Mouse (Mus musculus) MEL (cell line): ENCODE results near the gene Slc16a11. TPM values are rescaled to one million over a fixed set of nuclear protein-coding genes. Genes with fewer than 3 reads are reported as not detected.

Source experiments
- DNase-seq: peaks from one replicate; pipeline ENCODE4 v3.0.0; 2011; ENCODE audit warnings: low read depth, low spot score
- H3K27ac ChIP-seq: 2 replicates; pipeline ENCODE4 v1.5.1; 2012; ENCODE audit warnings: low read depth, mild to moderate bottlenecking, control low read depth, low read length, moderate library complexity; ENCODE audit not compliant: control insufficient read depth
- H3K27me3 ChIP-seq, 2 experiments: fragments of 150-350 bp in 1 of 2; sonication (generic) in 1 of 2; 2 replicates each; pipeline ENCODE4 v1.6.1; 2012; ENCODE audit warnings: low read length in 2 of 2, mild to moderate bottlenecking in 2 of 2, improper control_type of control experiment in 1 of 2, moderate library complexity in 1 of 2; ENCODE audit not compliant: insufficient read depth in 2 of 2, control insufficient read depth in 1 of 2
- H3K36me3 ChIP-seq, 2 experiments: 2 replicates each; pipeline ENCODE4 v1.6.1; 2012 to 2014; ENCODE audit warnings: low read length in 2 of 2, improper control_type of control experiment in 1 of 2, inconsistent platforms in 1 of 2, mild to moderate bottlenecking in 1 of 2; ENCODE audit not compliant: insufficient read depth in 2 of 2, control insufficient read depth in 1 of 2
- H3K4me1 ChIP-seq, 2 experiments: fragments of 150-350 bp in 1 of 2; sonication (generic) in 1 of 2; 2 replicates each; pipeline ENCODE4 v1.6.1; 2012; ENCODE audit warnings: low read length in 2 of 2, improper control_type of control experiment in 1 of 2, mild to moderate bottlenecking in 1 of 2; ENCODE audit not compliant: insufficient read depth in 2 of 2, control insufficient read depth in 1 of 2
- H3K4me3 ChIP-seq, 2 experiments: fragments of 150-350 bp in 1 of 2; sonication (generic) in 1 of 2; 2 replicates each; pipeline ENCODE4 v1.5.1; 2012; ENCODE audit warnings: low read depth in 2 of 2, low read length in 2 of 2, mild to moderate bottlenecking in 2 of 2, moderate library complexity in 2 of 2, control low read depth in 1 of 2, improper control_type of control experiment in 1 of 2; ENCODE audit not compliant: control insufficient read depth in 1 of 2, insufficient read depth in 1 of 2
- H3K79me2 ChIP-seq: 2 replicates; pipeline ENCODE4 v1.6.1; 2012; ENCODE audit warnings: mild to moderate bottlenecking, low read length, moderate library complexity; ENCODE audit not compliant: control insufficient read depth, poor library complexity, insufficient read depth
- H3K9ac ChIP-seq: 2 replicates; pipeline ENCODE4 v1.6.1; 2012; ENCODE audit warnings: low read depth, mild to moderate bottlenecking, control low read depth, low read length, moderate library complexity; ENCODE audit not compliant: control insufficient read depth, poor library complexity, severe bottlenecking
- H3K9me3 ChIP-seq: fragments of 150-350 bp; sonication (generic); replicated peaks from 2 replicates; pipeline ENCODE4 v1.6.1; 2012; ENCODE audit warnings: mild to moderate bottlenecking, low read length, improper control_type of control experiment, moderate library complexity; ENCODE audit not compliant: insufficient read depth
- BHLHE40 ChIP-seq: IDR thresholded peaks from 2 replicates; pipeline ENCODE4 v1.6.1; 2012; ENCODE audit warnings: low read depth, mild to moderate bottlenecking, inconsistent platforms, low read length, improper control_type of control experiment, borderline replicate concordance
- CHD2 ChIP-seq: IDR thresholded peaks from 2 replicates; pipeline ENCODE4 v1.6.1; 2011; ENCODE audit warnings: low read length, improper control_type of control experiment
- CTCF ChIP-seq, 3 experiments: IDR thresholded peaks in 2 of 3; conservative IDR thresholded peaks in 1 of 3; 2 replicates each; pipeline ENCODE4 v1.5.1; 2011 to 2012; ENCODE audit warnings: low read length in 3 of 3, low read depth in 2 of 3, mild to moderate bottlenecking in 2 of 3, improper control_type of control experiment in 1 of 3, inconsistent platforms in 1 of 3, mixed read lengths in 1 of 3, moderate library complexity in 1 of 3; ENCODE audit not compliant: control insufficient read depth in 1 of 3, insufficient read depth in 1 of 3, poor library complexity in 1 of 3, severe bottlenecking in 1 of 3
- E2F4 ChIP-seq: IDR thresholded peaks from 2 replicates; pipeline ENCODE4 v1.6.1; 2011; ENCODE audit warnings: low read depth, low read length, improper control_type of control experiment, borderline replicate concordance
- EP300 ChIP-seq, 2 experiments: IDR thresholded peaks; 2 replicates each; pipeline ENCODE4 v1.6.1; 2011; ENCODE audit warnings: improper control_type of control experiment in 2 of 2, low read length in 2 of 2, low read depth in 1 of 2, mild to moderate bottlenecking in 1 of 2
- GABPA ChIP-seq: IDR thresholded peaks from 2 replicates; pipeline ENCODE4 v1.6.1; 2012; ENCODE audit warnings: low read depth, mild to moderate bottlenecking, inconsistent platforms, low read length, improper control_type of control experiment, moderate library complexity
- GATA1 ChIP-seq: IDR thresholded peaks from 2 replicates; pipeline ENCODE4 v1.6.1; 2011; ENCODE audit warnings: low read depth, low read length, improper control_type of control experiment
- HCFC1 ChIP-seq: IDR thresholded peaks from 2 replicates; pipeline ENCODE4 v1.6.1; 2012; ENCODE audit warnings: low read depth, mild to moderate bottlenecking, inconsistent platforms, low read length, improper control_type of control experiment, moderate library complexity
- KAT2A ChIP-seq: conservative IDR thresholded peaks from 2 replicates; pipeline ENCODE4 v1.6.1; 2012; ENCODE audit warnings: low read depth, low read length, improper control_type of control experiment, inconsistent platforms
- MAFK ChIP-seq: IDR thresholded peaks from 2 replicates; pipeline ENCODE4 v1.6.1; 2011; ENCODE audit warnings: low read depth, mild to moderate bottlenecking, low read length, improper control_type of control experiment, borderline replicate concordance
- MAX ChIP-seq: IDR thresholded peaks from 2 replicates; pipeline ENCODE4 v1.6.1; 2011; ENCODE audit warnings: low read length, improper control_type of control experiment
- MEF2A ChIP-seq: IDR thresholded peaks from 2 replicates; pipeline ENCODE4 v1.6.1; 2014; ENCODE audit warnings: low read depth, mild to moderate bottlenecking, inconsistent platforms, low read length, improper control_type of control experiment; ENCODE audit not compliant: poor library complexity, insufficient replicate concordance, severe bottlenecking; ENCODE audit errors: extremely low read depth
- MXI1 ChIP-seq: IDR thresholded peaks from 2 replicates; pipeline ENCODE4 v1.6.1; 2011; ENCODE audit warnings: mild to moderate bottlenecking, low read depth, low read length, improper control_type of control experiment
- MYC ChIP-seq: IDR thresholded peaks from 2 replicates; pipeline ENCODE4 v1.6.1; 2011; ENCODE audit warnings: low read depth, mild to moderate bottlenecking, low read length, improper control_type of control experiment, moderate library complexity
- NRF1 ChIP-seq: IDR thresholded peaks from 2 replicates; pipeline ENCODE4 v1.6.1; 2014; ENCODE audit warnings: low read depth, mild to moderate bottlenecking, inconsistent platforms, low read length, improper control_type of control experiment, moderate library complexity; ENCODE audit not compliant: poor library complexity, insufficient read depth, severe bottlenecking
- POLR2A ChIP-seq, 2 experiments: IDR thresholded peaks; 2 replicates each; pipeline ENCODE4 v1.6.1; 2011 to 2012; ENCODE audit warnings: low read length in 2 of 2, mild to moderate bottlenecking in 2 of 2, control low read depth in 1 of 2, improper control_type of control experiment in 1 of 2, low read depth in 1 of 2, moderate library complexity in 1 of 2; ENCODE audit not compliant: control insufficient read depth in 1 of 2, insufficient read depth in 1 of 2, poor library complexity in 1 of 2
- POLR2AphosphoS2 ChIP-seq: IDR thresholded peaks from 2 replicates; pipeline ENCODE4 v1.6.1; 2011; ENCODE audit warnings: low read length, improper control_type of control experiment
- POLR2AphosphoS5 ChIP-seq: IDR thresholded peaks from 2 replicates; pipeline ENCODE4 v1.6.1; 2012; ENCODE audit warnings: low read depth, borderline replicate concordance, mild to moderate bottlenecking, inconsistent platforms, low read length, moderate library complexity, mixed read lengths
- RCOR1 ChIP-seq: IDR thresholded peaks from 2 replicates; pipeline ENCODE4 v1.6.1; 2012; ENCODE audit warnings: low read depth, mild to moderate bottlenecking, inconsistent platforms, low read length, improper control_type of control experiment
- SIN3A ChIP-seq: IDR thresholded peaks from 2 replicates; pipeline ENCODE4 v1.6.1; 2012; ENCODE audit warnings: low read length, improper control_type of control experiment, inconsistent platforms
- SMC3 ChIP-seq: IDR thresholded peaks from 2 replicates; pipeline ENCODE4 v1.6.1; 2011; ENCODE audit warnings: low read depth, low read length, improper control_type of control experiment
- TAL1 ChIP-seq: IDR thresholded peaks from 2 replicates; pipeline ENCODE4 v1.6.1; 2012; ENCODE audit warnings: mild to moderate bottlenecking, inconsistent platforms, low read length, moderate library complexity, mixed read lengths
- TBP ChIP-seq: IDR thresholded peaks from 2 replicates; pipeline ENCODE4 v1.8.0; 2011; ENCODE audit warnings: low read depth, low read length, improper control_type of control experiment
- TCF12 ChIP-seq: IDR thresholded peaks from 2 replicates; pipeline ENCODE4 v1.6.1; 2014; ENCODE audit warnings: low read depth, mild to moderate bottlenecking, inconsistent platforms, low read length, improper control_type of control experiment, moderate library complexity
- USF1 ChIP-seq: IDR thresholded peaks from 2 replicates; pipeline ENCODE4 v1.6.1; 2014; ENCODE audit warnings: low read depth, mild to moderate bottlenecking, inconsistent platforms, low read length, improper control_type of control experiment, moderate library complexity
- ZC3H11A ChIP-seq: IDR thresholded peaks from 2 replicates; pipeline ENCODE4 v1.6.1; 2012; ENCODE audit warnings: low read depth, mild to moderate bottlenecking, inconsistent platforms, low read length, improper control_type of control experiment
- ZKSCAN1 ChIP-seq: IDR thresholded peaks from 2 replicates; pipeline ENCODE4 v1.6.1; 2012; ENCODE audit warnings: low read depth, mild to moderate bottlenecking, inconsistent platforms, low read length, improper control_type of control experiment, moderate library complexity
- ZNF384 ChIP-seq: IDR thresholded peaks from 2 replicates; pipeline ENCODE4 v1.6.1; 2012; ENCODE audit warnings: low read depth, mild to moderate bottlenecking, inconsistent platforms, low read length, improper control_type of control experiment
- polyA plus RNA-seq, 2 experiments: library from polyadenylated mRNA; stranded (reverse) in 1 of 2; unstranded in 1 of 2; fragments of >175 nt in 1 of 2; fragments of >200 nt in 1 of 2; gene quantifications; 2 replicates each; pipeline versions ENCODE4 v1.2.1 to v1.2.4; 2012; ENCODE audit warnings: low replicate concordance in 2 of 2, low read depth in 1 of 2; ENCODE audit not compliant: insufficient read length in 2 of 2, insufficient read depth in 1 of 2, missing spikeins in 1 of 2
- total RNA-seq: library from RNA; depleted of rRNA; stranded (reverse); fragments of 300-350 nt; gene quantifications from 2 replicates; pipeline ENCODE4 v1.2.3, GENCODE M21; 2012; rRNA removed

Slc16a11 gene
- total RNA-seq (0.31 and 0.33 TPM in 2 replicates), polyA plus RNA-seq (1 to 10 TPM in 1 of 2 experiments, not detected in 1; 1.2 TPM)

GRCm38 (mm10) chr11:70212423-70212822, at the start of gene Slc16a11:
Slc16a11 (plus strand) TSS chr11:70212752.
- H3K79me2 ChIP-seq, result no peaks in the 10 kb centered on the region
- no peak for TF ChIP-seq CTCF (IDR thresholded peaks at IDR 0.05 in 2 of 3, conservative IDR thresholded peaks at IDR 0.05 in 1 of 3; ENCODE audit: control insufficient read depth in 1 of 3, insufficient read depth in 1 of 3, low read depth in 2 of 3, low read length in 3 of 3, poor library complexity in 1 of 3, severe bottlenecking in 1 of 3)
- no peak for TF ChIP-seq E2F4
- TF ChIP-seq KAT2A, result no peak
- no peak for TF ChIP-seq RCOR1
- no peak for TF ChIP-seq ZC3H11A
- TF ChIP-seq MEF2A, result no peak
- no peak for TF ChIP-seq NRF1
- no peak for TF ChIP-seq GABPA
- no peak for TF ChIP-seq TBP
- no peak for TF ChIP-seq EP300 (IDR thresholded peaks at IDR 0.05; ENCODE audit: low read depth in 1 of 2, low read length in 2 of 2)
- TF ChIP-seq GATA1, result no peak
- no peak for TF ChIP-seq POLR2A (IDR thresholded peaks at IDR 0.05; ENCODE audit: control insufficient read depth in 1 of 2, insufficient read depth in 1 of 2, low read depth in 1 of 2, low read length in 2 of 2, poor library complexity in 1 of 2)
- TF ChIP-seq POLR2AphosphoS5, result no peak
- no peak for TF ChIP-seq HCFC1
- TF ChIP-seq TAL1, result no peak
- no peak for TF ChIP-seq ZNF384
- no peak for TF ChIP-seq CHD2
- H3K4me1 ChIP-seq, result peaks cover 0 to 5% of the 10 kb centered on the region in 2 experiments; a peak in 1 of 4 replicates
- DNase-seq, result no peak
- H3K27me3 ChIP-seq, result no peaks in the 10 kb centered on the region; a peak in 1 of 4 replicates
- no peak within 1 kb of the TSS for H3K4me3 ChIP-seq
- peak within 1 kb of the TSS; percentile 30 for H3K9ac ChIP-seq
- H3K36me3 ChIP-seq, result no peaks in the 10 kb centered on the region
- no peak within 1 kb of the TSS for H3K27ac ChIP-seq
- H3K9me3 ChIP-seq, result no peaks in the 10 kb centered on the region

DNA sequence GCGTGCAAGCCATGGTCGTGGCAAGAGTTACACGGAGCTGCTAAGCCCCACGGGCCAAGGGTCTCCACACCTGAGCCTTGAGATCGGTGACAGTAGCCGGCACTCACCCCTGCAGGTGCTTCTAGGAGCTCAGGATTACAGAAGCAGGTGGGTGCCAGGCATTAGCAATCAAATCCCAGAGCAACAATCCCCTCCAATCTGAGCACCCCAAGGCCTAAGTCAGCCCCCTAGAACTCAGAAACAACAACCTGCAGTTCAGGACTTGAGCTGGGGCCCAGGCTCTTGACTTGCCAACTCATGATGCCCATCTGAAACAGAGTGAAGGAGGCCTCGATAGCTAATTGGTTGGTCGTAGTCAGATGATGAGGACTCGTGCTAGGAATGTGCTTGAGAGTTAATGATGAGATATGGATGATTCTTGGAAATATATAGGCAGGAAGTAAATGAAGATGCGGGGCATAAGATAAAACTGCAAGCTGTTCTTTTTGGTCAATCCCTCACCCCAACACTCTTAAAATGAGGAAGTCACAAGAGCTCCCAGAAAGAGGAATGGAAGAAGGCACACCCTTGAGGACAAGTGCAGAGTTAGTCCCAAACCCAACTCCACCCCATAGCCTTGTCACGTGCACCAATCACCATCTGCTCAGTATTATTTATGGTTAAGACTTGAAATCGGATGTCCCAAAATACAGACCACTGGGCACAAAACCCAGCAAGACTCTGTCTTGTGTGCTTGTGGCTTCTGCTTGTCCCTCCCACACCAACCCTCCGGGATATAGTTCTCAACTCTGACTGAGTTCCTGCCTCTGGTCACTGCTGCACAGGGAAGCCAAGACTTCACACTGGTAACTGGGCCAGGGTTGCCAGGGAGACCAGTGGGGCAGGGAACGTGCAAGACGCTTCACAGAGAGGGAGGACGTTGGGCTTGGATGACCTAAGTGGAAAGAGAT, 46.3 kb upstream of the Slc16a11 start:
- Histone ChIP-seq H3K9ac (peak overlapping the region; percentile 41), H3K79me2 (no peaks in the 10 kb centered on the region), H3K9me3 (no peaks in the 10 kb centered on the region), H3K36me3 (peaks cover 0 to 15% of the 10 kb centered on the region in 2 experiments; a peak in 2 of 4 replicates), H3K4me3 (peak overlapping the region in 1 of 2 experiments; percentile 39; a peak in 2 of 4 replicates), H3K27me3 (no peaks in the 10 kb centered on the region), H3K27ac (peak overlapping the region; percentile 79), H3K4me1 (peaks cover 2 to 24% of the 10 kb centered on the region in 2 experiments; a peak in 3 of 4 replicates)
- peak; percentile 95 for DNase-seq
- TF ChIP-seq POLR2AphosphoS5 (no peak), RCOR1 (peak; percentile 82), MYC (peak; percentile 96), SMC3 (no peak), POLR2A (IDR thresholded peaks at IDR 0.05; ENCODE audit: control insufficient read depth in 1 of 2, insufficient read depth in 1 of 2, low read depth in 1 of 2, low read length in 2 of 2, poor library complexity in 1 of 2) (peak in 1 of 2 experiments; percentile 52; a peak in 2 of 4 replicates), USF1 (peak; percentile 90), ZNF384 (no peak), MAFK (0 out of 2 replicates have a peak, but pooled peaks have one; percentile 36), SIN3A (peak; percentile 54; the same call in 1 of the 2 replicates), GATA1 (peak; percentile 97), POLR2AphosphoS2 (no peak), EP300 (IDR thresholded peaks at IDR 0.05; ENCODE audit: low read depth in 1 of 2, low read length in 2 of 2) (peak; percentile 90 to 92), CHD2 (no peak), TCF12 (peak; percentile 68), BHLHE40 (peak; percentile 86), ZKSCAN1 (no peak), MAX (peak; percentile 94), MXI1 (0 out of 2 replicates have a peak, but pooled peaks have one; percentile 33), E2F4 (no peak)
